Mouse (Mus musculus) small intestine, adult 2 months (tissue): ENCODE measurements around the gene Zfp652. TPM values are rescaled to one million over a fixed set of nuclear protein-coding genes. Genes with fewer than 3 reads are reported as not detected.
A peak's percentile ranks its signal among the peaks of the same experiment; 100 is the strongest.

Experiments used
- H3K27ac ChIP-seq: fragments of 200-500 bp; 2 replicates; pipeline ENCODE4 v1.5.1; 2012; ENCODE audit warnings: low read depth, low read length, control low read depth, inconsistent platforms; ENCODE audit not compliant: insufficient read depth
- H3K27me3 ChIP-seq: fragments of 200-500 bp; 2 replicates; pipeline ENCODE4 v1.6.1; 2012; ENCODE audit warnings: mild to moderate bottlenecking, moderate library complexity, low read length, inconsistent platforms; ENCODE audit not compliant: control insufficient read depth, insufficient read depth
- H3K36me3 ChIP-seq: fragments of 200-500 bp; 2 replicates; pipeline ENCODE4 v1.6.1; 2012; ENCODE audit warnings: mild to moderate bottlenecking, low read length, control low read depth, inconsistent platforms; ENCODE audit not compliant: control insufficient read depth, insufficient read depth
- H3K4me1 ChIP-seq: fragments of 200-500 bp; 2 replicates; pipeline ENCODE4 v1.6.1; 2012; ENCODE audit warnings: low read length, inconsistent platforms, mixed read lengths; ENCODE audit not compliant: control insufficient read depth, insufficient read depth, insufficient read length
- H3K4me3 ChIP-seq: fragments of 200-500 bp; 2 replicates; pipeline ENCODE4 v1.5.1; 2012; ENCODE audit warnings: low read depth, mild to moderate bottlenecking, control low read depth, inconsistent platforms, low read length, moderate library complexity
- CTCF ChIP-seq: fragments of 200-500 bp; IDR thresholded peaks from 2 replicates; pipeline ENCODE4 v1.5.1; 2012; ENCODE audit warnings: low read depth, mild to moderate bottlenecking, control low read depth, inconsistent platforms, low read length, moderate library complexity, mixed read lengths; ENCODE audit not compliant: insufficient replicate concordance, insufficient read length; ENCODE audit errors: extremely low read depth
- POLR2A ChIP-seq: fragments of 200-500 bp; IDR thresholded peaks from 2 replicates; pipeline ENCODE4 v1.6.1; 2012; ENCODE audit warnings: low read depth, mild to moderate bottlenecking, control low read depth, inconsistent platforms, low read length, moderate library complexity
- WGBS: fragments of 180-500 bp; shearing (Covaris S2); methylation state at CpG from one replicate; pipeline ENCODE4 v1.1.7; 2018; 5-methylcytosine and 5-hydroxymethylcytosine counted together
- polyA plus RNA-seq: library from polyadenylated mRNA; depleted of rRNA; stranded (reverse); fragments of >200 nt; gene quantifications from 2 replicates; pipeline ENCODE4 v1.2.3, GENCODE M21; 2012

Gene Zfp652
- polyA plus RNA-seq, 1 experiment: 25.1 TPM

GRCm38 (mm10) chr11:95765334-95765733, 52.9 kb downstream of the Zfp652 start:
- H3K27ac ChIP-seq: no peak overlapping the region
- peaks cover 30% of the 10 kb centered on the region for H3K36me3 ChIP-seq
- H3K4me1 ChIP-seq: no peaks in the 10 kb centered on the region
- no peak overlapping the region for H3K4me3 ChIP-seq
- 83% methylated on average over 10 of the region's 10 CpGs for WGBS
- H3K27me3 ChIP-seq: no peaks in the 10 kb centered on the region
- TF ChIP-seq CTCF (no peak), POLR2A (no peak)

DNA sequence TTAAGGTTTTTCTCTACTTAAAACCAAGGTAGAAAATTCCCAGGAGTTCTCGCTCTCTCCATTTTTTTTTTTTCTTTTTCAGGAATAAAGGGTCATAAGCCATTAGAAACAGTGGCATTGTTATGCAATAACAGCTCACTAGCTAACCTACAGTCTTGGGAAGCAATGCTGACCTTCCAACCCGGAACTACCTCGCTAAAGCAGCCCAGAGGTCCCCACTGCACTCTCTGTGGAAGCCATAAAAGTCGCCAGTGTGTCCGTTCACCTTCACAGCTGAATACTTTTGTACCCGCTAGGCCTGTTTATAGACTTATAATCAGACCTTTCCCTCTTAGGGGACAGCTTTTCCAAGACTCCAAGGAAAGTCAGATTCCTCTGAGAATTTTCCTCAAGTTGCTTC, 55.8 kb downstream of the Zfp652 start:
- no peak overlapping the region for H3K27ac ChIP-seq
- WGBS: 58% methylated on average over 6 of the region's 6 CpGs
- peaks cover 4% of the 10 kb centered on the region; the same call in 1 of the 2 replicates for H3K4me1 ChIP-seq
- TF ChIP-seq CTCF (no peak), POLR2A (no peak)
- peaks cover 25% of the 10 kb centered on the region for H3K36me3 ChIP-seq
- H3K4me3 ChIP-seq: no peak overlapping the region
- H3K27me3 ChIP-seq: no peaks in the 10 kb centered on the region

DNA sequence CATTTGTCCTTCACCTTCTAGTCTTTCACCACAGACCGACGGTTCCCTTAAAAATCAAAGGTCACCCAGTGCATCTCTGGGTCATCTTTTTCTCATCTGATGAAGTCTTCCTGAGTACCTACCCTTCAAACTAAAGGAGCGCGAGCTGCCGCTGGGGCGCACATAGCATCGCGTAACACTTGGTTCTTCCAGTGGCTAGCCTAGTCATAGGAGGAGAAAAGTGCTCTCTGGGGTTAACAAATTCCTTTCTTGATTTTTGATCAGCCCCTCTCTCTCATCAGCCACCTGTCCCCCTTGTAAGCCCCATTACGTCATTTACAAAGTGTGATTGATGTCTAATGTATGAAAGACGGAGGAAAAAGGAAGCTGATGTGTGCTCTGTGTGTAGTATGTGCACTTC, 56.7 kb downstream of the Zfp652 start:
- H3K36me3 ChIP-seq: peaks cover 17% of the 10 kb centered on the region
- WGBS: 92% methylated on average over 10 of the region's 10 CpGs
- no peak overlapping the region for H3K27ac ChIP-seq
- TF ChIP-seq POLR2A (no peak), CTCF (no peak)
- H3K4me3 ChIP-seq: no peak overlapping the region
- H3K27me3 ChIP-seq: no peaks in the 10 kb centered on the region
- peaks cover 4% of the 10 kb centered on the region; the same call in 1 of the 2 replicates for H3K4me1 ChIP-seq

DNA sequence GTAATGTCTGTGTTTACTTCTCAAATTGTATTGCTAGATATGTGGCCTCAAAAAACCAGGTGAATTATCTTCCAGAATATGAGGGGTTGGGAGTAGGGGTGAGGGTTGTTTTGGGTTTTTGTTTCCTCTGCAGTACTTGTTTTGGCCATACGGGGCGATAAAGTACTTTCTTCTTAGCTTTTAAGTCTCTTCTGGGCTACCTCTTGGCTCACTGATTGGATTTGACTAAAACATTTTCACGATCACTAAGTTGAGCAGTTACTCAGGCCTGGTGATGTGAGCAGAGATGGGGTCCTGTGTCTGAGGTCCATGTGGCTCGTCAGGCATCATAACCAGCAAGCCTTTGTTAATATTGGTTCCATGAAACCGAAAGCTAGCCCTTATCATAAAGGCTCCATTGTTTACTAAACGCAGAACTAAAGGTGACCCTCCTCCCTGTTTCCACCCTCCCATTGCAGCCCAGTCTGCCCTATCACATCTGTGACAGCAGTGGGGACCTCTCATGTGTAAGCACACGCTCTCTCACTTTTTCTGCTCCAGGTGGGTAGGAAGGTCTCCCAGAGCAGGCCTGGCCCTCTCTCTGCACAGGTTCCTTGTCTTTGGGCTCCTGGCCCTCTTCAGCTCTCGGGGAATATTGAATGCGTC, 58.4 kb downstream of the Zfp652 start:
- Histone ChIP-seq H3K4me3 (no peak overlapping the region), H3K36me3 (peaks cover 11% of the 10 kb centered on the region; the same call in 1 of the 2 replicates), H3K27me3 (no peaks in the 10 kb centered on the region), H3K4me1 (peaks cover 4% of the 10 kb centered on the region; the same call in 1 of the 2 replicates), H3K27ac (peak overlapping the region; percentile 63)
- TF ChIP-seq CTCF (peak; percentile 16; the same call in 1 of the 2 replicates), POLR2A (no peak)
- WGBS: 28% methylated on average over 9 of the region's 9 CpGs

DNA sequence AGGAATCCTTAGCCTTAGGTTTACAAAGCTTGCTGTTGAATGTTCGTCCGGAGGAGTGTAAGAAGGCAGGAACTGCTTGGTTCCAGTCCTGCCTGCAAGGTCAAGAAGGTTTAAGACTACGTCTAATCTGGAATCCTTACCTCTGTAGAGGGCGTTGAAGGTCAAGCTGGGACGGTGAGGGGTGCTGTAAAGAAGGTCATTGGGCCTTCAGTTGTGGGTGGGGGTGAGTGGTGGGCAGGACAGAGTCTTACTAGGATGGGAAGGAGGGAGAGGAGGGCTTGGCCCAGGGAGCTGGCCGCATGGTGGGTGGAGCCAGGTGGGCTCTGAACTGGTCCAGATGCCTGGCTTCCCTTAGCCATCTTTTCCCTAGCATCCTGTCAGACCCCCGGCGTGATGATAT, 59.2 kb downstream of the Zfp652 start:
- H3K4me3 ChIP-seq: no peak overlapping the region
- H3K4me1 ChIP-seq: peaks cover 4% of the 10 kb centered on the region; the same call in 1 of the 2 replicates
- no peaks in the 10 kb centered on the region for H3K27me3 ChIP-seq
- H3K36me3 ChIP-seq: peaks cover 10% of the 10 kb centered on the region; the same call in 1 of the 2 replicates
- whole genome bisulfite sequencing: 80% methylated on average over 8 of the region's 8 CpGs
- H3K27ac ChIP-seq: 0 out of 2 replicates have a peak overlapping the region, but pooled peaks have one; percentile 63
- TF ChIP-seq POLR2A: no peak
- no peak for TF ChIP-seq CTCF

GRCm38 (mm10) chr11:95773264-95773663, 60.8 kb downstream of the Zfp652 start:
- WGBS: 44% methylated on average over 3 of the region's 3 CpGs
- H3K27me3 ChIP-seq: no peaks in the 10 kb centered on the region
- no peak overlapping the region for H3K4me3 ChIP-seq
- peaks cover 13% of the 10 kb centered on the region; the same call in 1 of the 2 replicates for H3K4me1 ChIP-seq
- no peak for TF ChIP-seq CTCF
- TF ChIP-seq POLR2A: no peak
- peak overlapping the region; percentile 8 for H3K27ac ChIP-seq
- H3K36me3 ChIP-seq: peaks cover 7% of the 10 kb centered on the region; the same call in 1 of the 2 replicates
